Mouse (Mus musculus): ENCODE data around the gene Medag. TPM values are rescaled to one million over a fixed set of nuclear protein-coding genes. Genes with fewer than 3 reads are reported as not detected.
A peak's percentile ranks its signal among the peaks of the same experiment; 100 is the strongest.

Gene Medag
- polyA plus RNA-seq, 1 experiment from 2014 or later = 1.8 TPM

DNA sequence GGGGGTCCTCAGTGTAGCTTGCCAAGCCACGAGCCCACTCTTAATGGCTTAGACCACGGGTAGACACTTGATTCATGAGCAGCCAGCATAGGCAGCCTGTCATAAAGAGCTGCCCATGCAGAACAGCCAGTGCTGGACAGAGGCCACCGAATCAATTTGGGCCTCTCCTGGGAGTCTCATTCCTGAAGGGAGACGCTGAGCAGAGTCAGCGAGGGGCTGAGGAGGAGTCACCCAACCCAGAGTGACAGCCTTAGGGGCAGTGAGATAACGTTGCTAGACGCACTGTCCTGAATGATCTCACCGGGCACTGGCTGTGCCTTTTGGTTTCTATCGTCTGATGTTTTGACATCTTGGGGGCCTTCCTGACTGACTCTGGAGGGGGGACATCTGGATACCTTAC lies 38.3 kb upstream of the Medag start:
- 12% methylated on average over 9 of the region's 9 CpGs for WGBS

DNA sequence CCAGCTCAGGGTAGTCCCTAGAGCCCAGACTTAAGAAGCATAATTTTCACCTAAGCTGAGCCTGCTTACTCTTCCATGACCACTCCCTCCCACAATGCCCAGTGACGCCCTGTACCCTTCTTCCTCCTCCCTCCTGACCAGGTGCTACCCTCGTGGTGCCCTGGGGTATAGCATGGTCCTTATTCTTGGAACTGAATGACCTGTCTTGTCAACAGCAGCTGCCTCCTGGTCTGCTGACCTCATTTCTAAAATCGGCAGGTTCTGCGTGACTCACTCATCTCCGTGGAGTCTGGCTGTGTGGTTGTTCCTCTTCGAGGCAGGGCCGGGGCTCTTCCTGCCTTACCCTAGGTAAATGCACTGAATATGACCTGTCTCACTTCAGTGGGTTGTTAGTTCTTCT lies 37.5 kb upstream of the Medag start:
- 70% methylated on average over 7 of the region's 7 CpGs for WGBS

More for the DNA sequence above, 38.3 kb upstream of the Medag start:
- no peak overlapping the region; the same call in 1 of the 2 replicates for H3K27ac ChIP-seq (ENCODE audit: low read length)
- H3K9ac ChIP-seq (ENCODE audit: low read depth, low read length) = peak overlapping the region; percentile 27; the same call in 1 of the 2 replicates
- H3K4me1 ChIP-seq (ENCODE audit: control insufficient read depth, insufficient read depth, low read length) = peaks cover 34% of the 10 kb centered on the region
- ATAC-seq = peak; percentile 21; the same call in 1 of the 2 replicates
- no peaks in the 10 kb centered on the region for H3K27me3 ChIP-seq (replicated peaks; ENCODE audit: control insufficient read depth, insufficient read depth, low read length)
- no peak overlapping the region for H3K4me2 ChIP-seq (ENCODE audit: low read depth, low read length)
- no peaks in the 10 kb centered on the region for H3K36me3 ChIP-seq (ENCODE audit: control insufficient read depth, insufficient read depth, low read length)
- H3K9me3 ChIP-seq (ENCODE audit: control insufficient read depth, low read length) = no peaks in the 10 kb centered on the region
- no peak overlapping the region for H3K4me3 ChIP-seq (ENCODE audit: low read length)

DNA sequence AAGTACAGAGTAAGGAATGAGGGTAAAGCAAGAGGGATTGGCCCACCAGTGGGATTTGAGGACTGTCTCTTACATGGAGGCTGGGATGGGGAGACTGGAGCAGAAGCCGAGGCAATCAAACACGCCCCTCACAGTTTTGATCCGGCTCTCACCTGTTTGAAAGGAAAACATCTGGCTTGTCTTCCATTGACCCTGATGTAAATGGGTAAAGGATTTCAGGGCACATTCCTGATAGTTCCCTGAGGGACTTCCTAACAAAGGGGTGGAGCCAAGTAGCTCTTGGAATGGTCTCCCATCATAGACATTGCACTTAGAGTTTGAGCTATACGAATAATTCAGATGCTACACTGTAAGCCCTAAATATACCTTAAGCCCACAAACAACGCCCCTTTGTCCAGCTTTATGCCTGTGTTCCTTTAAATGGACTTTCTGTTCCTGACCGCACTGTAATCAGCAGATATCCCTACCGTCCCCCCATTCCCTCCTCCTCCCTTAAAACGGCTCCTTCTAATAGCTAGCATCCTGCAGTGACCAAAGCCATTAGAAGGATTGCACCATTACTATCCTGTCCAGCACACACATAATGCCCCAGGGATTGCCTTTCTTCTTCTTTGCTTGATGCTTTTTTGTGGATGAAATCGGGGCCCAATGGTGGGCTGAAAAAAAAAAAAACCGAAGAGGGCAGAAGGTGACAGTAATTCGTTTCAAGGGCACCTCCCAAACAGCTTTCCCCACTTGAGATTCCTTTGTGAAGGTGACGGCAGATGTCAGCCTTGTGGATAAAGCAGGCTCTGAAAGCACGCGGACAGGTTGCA lies 36.3 kb upstream of the Medag start:
- Histone ChIP-seq H3K4me2 (ENCODE audit: low read depth, low read length) (no peak overlapping the region), H3K27ac (ENCODE audit: low read length) (no peak overlapping the region), H3K4me1 (ENCODE audit: control insufficient read depth, insufficient read depth, low read length) (peaks cover 30% of the 10 kb centered on the region)

More for the DNA sequence above, 37.5 kb upstream of the Medag start:
- Histone ChIP-seq H3K27me3 (replicated peaks; ENCODE audit: control insufficient read depth, insufficient read depth, low read length) (no peaks in the 10 kb centered on the region), H3K4me3 (ENCODE audit: low read length) (no peak overlapping the region), H3K9me3 (ENCODE audit: control insufficient read depth, low read length) (no peaks in the 10 kb centered on the region), H3K36me3 (ENCODE audit: control insufficient read depth, insufficient read depth, low read length) (no peaks in the 10 kb centered on the region), H3K27ac (ENCODE audit: low read length) (peak overlapping the region; percentile 11; the same call in 1 of the 2 replicates), H3K4me1 (ENCODE audit: control insufficient read depth, insufficient read depth, low read length) (peaks cover 34% of the 10 kb centered on the region), H3K4me2 (ENCODE audit: low read depth, low read length) (no peak overlapping the region), H3K9ac (ENCODE audit: low read depth, low read length) (no peak overlapping the region)
- ATAC-seq = no peak

DNA sequence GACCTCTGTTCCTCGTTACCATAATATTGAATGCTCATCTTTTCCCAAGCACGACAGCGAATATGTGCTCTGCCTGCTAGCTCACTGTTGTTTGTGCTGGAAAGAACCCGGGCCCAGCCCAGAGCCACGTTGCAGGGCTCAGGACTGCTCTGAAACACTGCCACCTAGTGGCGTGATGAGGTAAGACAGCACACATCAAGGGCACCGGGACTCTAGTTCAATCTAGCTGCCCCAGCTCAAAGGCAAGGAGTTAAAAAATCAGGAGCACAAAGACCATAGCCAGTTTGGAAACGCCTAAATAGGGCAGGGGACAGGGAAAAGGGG lies 35.7 kb upstream of the Medag start:
- Histone ChIP-seq H3K4me1 (ENCODE audit: control insufficient read depth, insufficient read depth, low read length) (peaks cover 30% of the 10 kb centered on the region), H3K9me3 (ENCODE audit: control insufficient read depth, low read length) (no peaks in the 10 kb centered on the region), H3K9ac (ENCODE audit: low read depth, low read length) (no peak overlapping the region), H3K36me3 (ENCODE audit: control insufficient read depth, insufficient read depth, low read length) (no peaks in the 10 kb centered on the region), H3K4me2 (ENCODE audit: low read depth, low read length) (no peak overlapping the region), H3K27me3 (replicated peaks; ENCODE audit: control insufficient read depth, insufficient read depth, low read length) (no peaks in the 10 kb centered on the region), H3K4me3 (ENCODE audit: low read length) (no peak overlapping the region), H3K27ac (ENCODE audit: low read length) (no peak overlapping the region)
- ATAC-seq = peak; percentile 72
- under 1% methylated on average over 8 of the region's 8 CpGs for WGBS

More for the DNA sequence above, 36.3 kb upstream of the Medag start:
- Histone ChIP-seq H3K36me3 (ENCODE audit: control insufficient read depth, insufficient read depth, low read length) (no peaks in the 10 kb centered on the region), H3K9ac (ENCODE audit: low read depth, low read length) (no peak overlapping the region), H3K9me3 (ENCODE audit: control insufficient read depth, low read length) (no peaks in the 10 kb centered on the region), H3K27me3 (replicated peaks; ENCODE audit: control insufficient read depth, insufficient read depth, low read length) (no peaks in the 10 kb centered on the region), H3K4me3 (ENCODE audit: low read length) (no peak overlapping the region)
- 38% methylated on average over 14 of the region's 14 CpGs for WGBS
- no peak for ATAC-seq

DNA sequence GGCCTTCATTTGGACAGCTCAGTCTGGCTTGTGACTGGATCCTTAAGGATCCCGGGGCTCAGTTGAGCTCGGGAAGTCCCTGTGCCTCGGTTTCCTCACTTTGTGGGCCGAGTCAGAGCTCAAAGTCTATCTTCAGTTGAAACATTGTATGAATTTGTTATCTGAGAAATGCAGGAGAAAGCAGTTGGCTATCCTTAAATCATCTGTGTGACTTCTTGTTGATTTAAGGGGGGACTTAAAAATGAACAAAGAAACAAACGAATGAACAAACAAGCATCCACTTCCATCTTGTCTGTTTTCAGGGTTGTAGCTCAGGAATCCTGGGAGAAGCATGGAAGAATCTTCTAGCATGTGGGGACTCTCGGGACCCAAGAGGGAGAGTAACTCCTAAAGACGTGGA lies 35.2 kb upstream of the Medag start:
- H3K4me2 ChIP-seq (ENCODE audit: low read depth, low read length) = no peak overlapping the region
- H3K27me3 ChIP-seq (replicated peaks; ENCODE audit: control insufficient read depth, insufficient read depth, low read length) = no peaks in the 10 kb centered on the region
- H3K9ac ChIP-seq (ENCODE audit: low read depth, low read length) = no peak overlapping the region
- H3K4me3 ChIP-seq (ENCODE audit: low read length) = no peak overlapping the region
- H3K4me1 ChIP-seq (ENCODE audit: control insufficient read depth, insufficient read depth, low read length) = peaks cover 30% of the 10 kb centered on the region
- H3K9me3 ChIP-seq (ENCODE audit: control insufficient read depth, low read length) = no peaks in the 10 kb centered on the region
- 74% methylated on average over 7 of the region's 7 CpGs for WGBS
- H3K36me3 ChIP-seq (ENCODE audit: control insufficient read depth, insufficient read depth, low read length) = no peaks in the 10 kb centered on the region
- peak overlapping the region; percentile 34; the same call in 1 of the 2 replicates for H3K27ac ChIP-seq (ENCODE audit: low read length)
- peak; percentile 4; the same call in 1 of the 2 replicates for ATAC-seq

DNA sequence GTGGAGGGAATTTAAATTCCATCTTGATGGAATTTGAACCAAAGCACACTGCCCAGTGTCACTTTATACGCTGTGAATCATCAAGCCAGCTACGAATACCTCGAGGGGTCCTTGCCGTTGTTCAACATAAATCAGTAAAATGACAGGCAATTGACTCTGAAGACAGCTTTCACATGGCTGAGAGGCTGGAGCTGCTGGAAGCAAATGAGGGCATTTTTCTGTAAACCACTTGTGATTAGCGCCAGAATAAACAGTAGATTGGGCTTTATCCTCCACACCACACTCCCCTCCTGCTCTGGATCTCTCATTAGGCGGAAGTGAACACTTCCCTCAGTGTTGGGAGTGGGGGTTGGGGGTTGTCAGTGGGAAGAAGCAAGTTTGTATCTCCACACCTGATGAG lies 34.3 kb upstream of the Medag start:
- no peak overlapping the region for H3K9ac ChIP-seq (ENCODE audit: low read depth, low read length)
- H3K27me3 ChIP-seq (replicated peaks; ENCODE audit: control insufficient read depth, insufficient read depth, low read length) = no peaks in the 10 kb centered on the region
- H3K9me3 ChIP-seq (ENCODE audit: control insufficient read depth, low read length) = no peaks in the 10 kb centered on the region
- peaks cover 30% of the 10 kb centered on the region for H3K4me1 ChIP-seq (ENCODE audit: control insufficient read depth, insufficient read depth, low read length)
- 10% methylated on average over 6 of the region's 6 CpGs for WGBS
- ATAC-seq = peak; percentile 16; the same call in 1 of the 2 replicates
- no peaks in the 10 kb centered on the region for H3K36me3 ChIP-seq (ENCODE audit: control insufficient read depth, insufficient read depth, low read length)
- H3K4me2 ChIP-seq (ENCODE audit: low read depth, low read length) = no peak overlapping the region
- H3K4me3 ChIP-seq (ENCODE audit: low read length) = no peak overlapping the region
- peak overlapping the region; percentile 34 for H3K27ac ChIP-seq (ENCODE audit: low read length)

DNA sequence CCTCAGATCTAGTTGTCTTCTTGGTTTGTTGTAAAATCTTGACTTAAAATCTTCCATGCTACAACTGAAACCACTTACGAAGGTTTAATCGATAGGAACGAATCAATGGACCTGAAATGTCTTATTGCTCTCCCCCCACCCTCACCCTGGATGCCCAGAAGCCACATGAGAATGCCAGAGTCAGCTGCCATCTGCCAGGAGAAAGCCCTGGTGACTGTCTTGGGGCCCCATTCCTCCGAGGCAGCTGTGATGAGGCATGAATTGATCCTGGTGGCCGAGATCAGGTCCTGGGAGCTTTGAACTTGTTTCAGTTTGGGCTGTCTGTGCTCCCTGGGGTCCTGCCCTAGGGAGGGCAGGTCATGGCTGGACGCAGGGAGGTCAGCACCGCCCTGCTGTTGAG lies 33.0 kb upstream of the Medag start:
- Histone ChIP-seq H3K4me2 (ENCODE audit: low read depth, low read length) (no peak overlapping the region), H3K27me3 (replicated peaks; ENCODE audit: control insufficient read depth, insufficient read depth, low read length) (no peaks in the 10 kb centered on the region), H3K4me3 (ENCODE audit: low read length) (no peak overlapping the region), H3K36me3 (ENCODE audit: control insufficient read depth, insufficient read depth, low read length) (no peaks in the 10 kb centered on the region), H3K9ac (ENCODE audit: low read depth, low read length) (no peak overlapping the region), H3K27ac (ENCODE audit: low read length) (no peak overlapping the region), H3K9me3 (ENCODE audit: control insufficient read depth, low read length) (no peaks in the 10 kb centered on the region), H3K4me1 (ENCODE audit: control insufficient read depth, insufficient read depth, low read length) (peaks cover 23% of the 10 kb centered on the region)
- ATAC-seq = no peak
- WGBS = 76% methylated on average over 7 of the region's 7 CpGs

DNA sequence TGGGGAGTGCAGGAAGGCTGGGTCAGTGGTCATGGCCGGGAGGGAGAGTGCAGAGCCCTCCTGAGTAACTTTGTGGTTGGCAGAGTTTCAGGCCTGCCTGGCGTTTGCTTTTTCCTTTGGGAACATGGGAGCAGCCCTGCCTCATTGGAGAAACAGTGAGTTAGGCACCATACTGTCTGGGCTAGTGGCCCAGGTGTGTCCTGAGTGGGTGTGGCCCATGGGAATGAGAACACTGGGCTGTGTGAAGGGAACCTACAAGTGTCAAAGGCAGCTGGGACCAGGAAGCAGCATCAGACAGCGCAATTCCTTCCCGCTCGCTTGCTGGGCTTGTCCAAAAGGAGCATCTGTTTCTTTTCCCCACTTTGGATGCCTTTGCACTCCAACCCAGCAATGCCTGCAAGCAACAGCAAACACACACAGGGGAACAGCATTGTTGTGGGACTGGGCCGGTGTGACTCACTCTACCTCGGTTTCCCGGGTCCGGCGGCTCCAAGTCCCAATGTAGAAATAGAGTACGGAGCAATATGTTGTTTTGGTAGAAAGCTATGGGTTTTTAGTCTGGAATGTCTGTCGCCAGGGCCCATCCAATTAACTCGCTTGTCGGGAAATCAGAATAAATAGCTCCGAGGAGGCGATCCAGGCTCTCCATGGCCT lies 32.3 kb upstream of the Medag start:
- H3K36me3 ChIP-seq (ENCODE audit: control insufficient read depth, insufficient read depth, low read length) = no peaks in the 10 kb centered on the region
- no peak for ATAC-seq
- no peak overlapping the region for H3K27ac ChIP-seq (ENCODE audit: low read length)
- 73% methylated on average over 16 of the region's 16 CpGs for WGBS
- H3K9ac ChIP-seq (ENCODE audit: low read depth, low read length) = no peak overlapping the region
- H3K4me3 ChIP-seq (ENCODE audit: low read length) = no peak overlapping the region
- peaks cover 23% of the 10 kb centered on the region for H3K4me1 ChIP-seq (ENCODE audit: control insufficient read depth, insufficient read depth, low read length)
- no peaks in the 10 kb centered on the region for H3K9me3 ChIP-seq (ENCODE audit: control insufficient read depth, low read length)
- no peaks in the 10 kb centered on the region for H3K27me3 ChIP-seq (replicated peaks; ENCODE audit: control insufficient read depth, insufficient read depth, low read length)
- no peak overlapping the region for H3K4me2 ChIP-seq (ENCODE audit: low read depth, low read length)

DNA sequence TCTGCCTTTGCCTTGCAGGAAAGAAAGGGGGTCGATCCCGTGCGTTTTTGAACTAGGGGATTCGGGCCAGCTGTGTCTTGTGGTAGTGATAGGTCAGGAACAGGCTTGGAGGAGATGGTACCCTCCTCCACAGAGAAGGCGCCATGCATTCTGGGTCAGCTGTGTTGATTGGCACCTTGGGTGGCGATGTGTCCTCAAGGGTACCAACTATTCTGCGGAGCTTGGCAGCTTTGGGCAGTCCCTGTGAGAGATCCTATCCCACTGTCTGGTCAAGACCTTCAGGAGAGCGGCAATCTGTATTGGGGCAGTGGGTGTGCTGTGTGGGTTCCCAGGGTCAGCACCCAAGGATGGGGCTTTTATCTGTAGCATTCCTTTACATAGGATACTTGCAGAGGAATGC lies 31.7 kb upstream of the Medag start:
- Histone ChIP-seq H3K4me3 (ENCODE audit: low read length) (no peak overlapping the region), H3K4me1 (ENCODE audit: control insufficient read depth, insufficient read depth, low read length) (peaks cover 23% of the 10 kb centered on the region), H3K36me3 (ENCODE audit: control insufficient read depth, insufficient read depth, low read length) (no peaks in the 10 kb centered on the region), H3K27ac (ENCODE audit: low read length) (no peak overlapping the region), H3K9me3 (ENCODE audit: control insufficient read depth, low read length) (no peaks in the 10 kb centered on the region), H3K4me2 (ENCODE audit: low read depth, low read length) (no peak overlapping the region), H3K27me3 (replicated peaks; ENCODE audit: control insufficient read depth, insufficient read depth, low read length) (no peaks in the 10 kb centered on the region), H3K9ac (ENCODE audit: low read depth, low read length) (no peak overlapping the region)
- 90% methylated on average over 8 of the region's 8 CpGs for WGBS
- no peak for ATAC-seq
